Mouse (Mus musculus): ENCODE measurements around the gene Gnpat. TPM values are rescaled to one million over a fixed set of nuclear protein-coding genes. Genes with fewer than 3 reads are reported as not detected.

Gnpat gene
- total and polyA plus RNA-seq, 2 experiments from 2014 or later: 114 to 117 TPM

DNA sequence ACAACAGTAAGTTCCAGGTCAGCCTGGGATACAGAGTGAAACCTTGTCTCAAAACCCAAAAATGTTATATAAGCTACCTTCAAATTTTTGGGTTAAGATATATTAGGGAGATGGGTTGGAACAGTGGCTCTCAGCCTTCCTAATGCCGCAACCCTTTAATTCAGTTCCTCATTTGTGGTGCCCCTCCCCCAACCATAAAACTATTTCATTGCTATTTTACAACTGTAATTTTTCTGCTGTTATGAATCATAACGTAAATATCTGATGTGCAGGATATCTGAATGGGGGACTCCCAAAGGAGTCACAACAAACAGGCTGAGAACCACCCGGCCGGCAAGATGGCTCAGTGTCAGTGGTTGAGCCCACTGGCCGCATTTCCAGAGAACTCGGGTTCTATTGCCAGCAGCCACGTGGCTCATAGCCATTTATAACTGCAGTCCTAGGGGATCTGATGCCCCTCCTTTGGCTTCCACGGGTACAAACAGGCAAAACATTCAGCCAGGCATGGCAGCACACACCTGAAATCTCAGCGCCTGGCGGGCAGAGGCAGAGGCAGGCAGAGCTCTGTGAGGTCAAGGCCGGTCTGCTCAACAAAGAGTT, 59.8 kb downstream of the Gnpat start:
- ATAC-seq (ENCODE audit: insufficient read depth, low read depth): no peak
- TF ChIP-seq CTCF (IDR thresholded peaks at IDR 0.05; ENCODE audit: low read depth) (no peak), EP300 (IDR thresholded peaks at IDR 0.05; ENCODE audit: low read depth) (no peak)
- Histone ChIP-seq H3K27ac (ENCODE audit: low read depth) (peak overlapping the region; percentile 75), H3K36me3 (replicated peaks; ENCODE audit: control insufficient read depth, insufficient read depth, low read length) (no peaks in the 10 kb centered on the region), H3K4me2 (ENCODE audit: low read depth, low read length) (no peak overlapping the region), H3K4me3 (ENCODE audit: low read depth, low read length) (no peak overlapping the region), H3K27me3 (ENCODE audit: control insufficient read depth, insufficient read depth, low read length) (no peaks in the 10 kb centered on the region), H3K9ac (replicated peaks; ENCODE audit: low read depth, low read length) (no peak overlapping the region), H3K9me3 (replicated peaks; ENCODE audit: control insufficient read depth, low read length) (no peaks in the 10 kb centered on the region), H3K4me1 (ENCODE audit: control insufficient read depth, insufficient read depth) (peaks cover 58% of the 10 kb centered on the region)
- WGBS: 54% methylated on average over 11 of the region's 11 CpGs
- DNase-seq (ENCODE audit: low spot score): no peak

DNA sequence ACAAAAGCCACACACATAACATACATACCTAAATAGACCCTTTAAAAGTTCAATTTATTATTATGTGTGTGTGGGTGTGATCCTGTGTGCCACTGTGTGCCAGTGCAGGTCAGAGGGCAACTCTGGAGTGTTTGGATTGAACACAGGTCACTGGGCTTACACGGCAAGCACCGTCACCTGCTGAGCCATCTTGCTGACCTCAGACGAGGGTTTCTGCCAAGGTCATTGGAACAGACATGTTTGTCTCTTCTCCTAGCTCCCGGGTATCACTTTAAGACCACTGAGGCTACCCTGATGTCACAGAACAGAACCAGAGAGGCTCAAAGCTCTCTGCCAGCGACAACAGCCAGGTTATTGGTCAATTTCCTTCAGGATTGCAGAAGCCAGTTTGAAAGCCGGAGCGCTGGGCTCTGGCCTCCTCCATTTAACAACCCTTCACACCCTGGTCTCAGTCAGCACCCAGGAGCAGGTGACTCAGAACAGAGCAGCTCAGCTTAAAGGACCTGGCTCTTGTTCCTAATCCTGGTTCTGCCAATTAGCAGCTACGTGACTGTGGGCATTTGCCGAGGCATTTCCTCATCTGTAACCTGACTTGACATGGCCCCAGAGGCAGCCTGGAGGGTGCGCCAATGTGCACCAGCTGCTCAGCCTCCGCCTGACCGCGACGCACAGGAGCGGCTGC, 61.3 kb downstream of the Gnpat start:
- 66% methylated on average over 15 of the region's 15 CpGs for WGBS
- H3K4me1 ChIP-seq (ENCODE audit: control insufficient read depth, insufficient read depth): peaks cover 73% of the 10 kb centered on the region
- H3K4me3 ChIP-seq (ENCODE audit: low read depth, low read length): no peak overlapping the region
- H3K4me2 ChIP-seq (ENCODE audit: low read depth, low read length): no peak overlapping the region
- no peaks in the 10 kb centered on the region for H3K36me3 ChIP-seq (replicated peaks; ENCODE audit: control insufficient read depth, insufficient read depth, low read length)
- H3K9ac ChIP-seq (replicated peaks; ENCODE audit: low read depth, low read length): no peak overlapping the region
- peak overlapping the region; percentile 75 for H3K27ac ChIP-seq (ENCODE audit: low read depth)
- no peaks in the 10 kb centered on the region for H3K27me3 ChIP-seq (ENCODE audit: control insufficient read depth, insufficient read depth, low read length)
- no peaks in the 10 kb centered on the region for H3K9me3 ChIP-seq (replicated peaks; ENCODE audit: control insufficient read depth, low read length)
- DNase-seq (ENCODE audit: low spot score): no peak
- no peak for TF ChIP-seq CTCF (IDR thresholded peaks at IDR 0.05; ENCODE audit: low read depth)
- TF ChIP-seq EP300 (IDR thresholded peaks at IDR 0.05; ENCODE audit: low read depth): no peak
- no peak for ATAC-seq (ENCODE audit: insufficient read depth, low read depth)

DNA sequence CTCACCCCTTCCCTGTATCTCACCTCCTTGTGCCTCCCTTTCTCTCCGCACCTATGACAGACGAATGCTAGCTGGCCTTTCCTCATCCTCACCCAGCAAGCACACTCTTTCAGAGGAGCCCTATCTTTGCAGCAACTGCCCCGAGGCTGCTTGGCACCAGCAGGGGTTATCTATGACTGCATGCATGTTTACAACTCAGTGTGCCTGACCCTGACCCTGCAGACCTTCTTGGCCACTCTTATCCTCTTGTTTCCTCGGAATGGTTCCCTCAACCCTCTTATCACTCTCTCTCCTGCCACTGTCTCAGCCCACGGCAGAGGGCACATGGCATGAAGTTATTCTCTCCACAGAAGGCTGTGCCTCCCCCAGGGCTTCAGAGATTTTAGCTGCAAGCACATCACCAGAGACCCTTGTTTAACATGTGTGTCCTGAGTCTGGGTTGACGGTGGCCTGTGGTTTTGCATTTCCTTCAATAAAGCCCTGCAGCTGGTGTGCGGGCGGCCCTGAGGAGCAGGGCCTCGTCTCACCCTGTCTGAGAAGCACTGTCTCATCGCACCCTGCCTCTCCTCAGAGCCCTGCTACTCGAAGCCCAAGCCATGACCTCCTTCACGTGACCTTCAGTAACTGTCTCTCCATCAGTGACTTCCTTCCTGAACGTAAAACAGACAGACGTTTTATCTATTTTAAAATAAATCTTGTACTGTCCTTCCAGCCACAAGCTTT, 62.9 kb downstream of the Gnpat start:
- WGBS: 23% methylated on average over 14 of the region's 14 CpGs
- TF ChIP-seq EP300 (IDR thresholded peaks at IDR 0.05; ENCODE audit: low read depth): no peak
- no peak for TF ChIP-seq CTCF (IDR thresholded peaks at IDR 0.05; ENCODE audit: low read depth)
- Histone ChIP-seq H3K27ac (ENCODE audit: low read depth) (peak overlapping the region; percentile 83), H3K4me1 (ENCODE audit: control insufficient read depth, insufficient read depth) (peaks cover 85% of the 10 kb centered on the region), H3K4me3 (ENCODE audit: low read depth, low read length) (no peak overlapping the region), H3K4me2 (ENCODE audit: low read depth, low read length) (peak overlapping the region; percentile 11; the same call in 1 of the 2 replicates), H3K9me3 (replicated peaks; ENCODE audit: control insufficient read depth, low read length) (no peaks in the 10 kb centered on the region), H3K9ac (replicated peaks; ENCODE audit: low read depth, low read length) (peak overlapping the region; percentile 35; the same call in 1 of the 2 replicates), H3K36me3 (replicated peaks; ENCODE audit: control insufficient read depth, insufficient read depth, low read length) (no peaks in the 10 kb centered on the region), H3K27me3 (ENCODE audit: control insufficient read depth, insufficient read depth, low read length) (no peaks in the 10 kb centered on the region)
- DNase-seq (ENCODE audit: low spot score) (no peak), ATAC-seq (ENCODE audit: insufficient read depth, low read depth) (no peak; the same call in 1 of the 2 replicates)

GRCm38 (mm10) chr8:124926351-124926771, 63.5 kb downstream of the Gnpat start:
- peak; percentile 76 for DNase-seq (ENCODE audit: low spot score)
- no peak for TF ChIP-seq CTCF (IDR thresholded peaks at IDR 0.05; ENCODE audit: low read depth)
- peak; percentile 76 for ATAC-seq (ENCODE audit: insufficient read depth, low read depth)
- no peaks in the 10 kb centered on the region for H3K9me3 ChIP-seq (replicated peaks; ENCODE audit: control insufficient read depth, low read length)
- H3K27ac ChIP-seq (ENCODE audit: low read depth): peak overlapping the region; percentile 83
- H3K4me2 ChIP-seq (ENCODE audit: low read depth, low read length): no peak overlapping the region
- 0 out of 2 replicates have a peak overlapping the region, but pooled peaks have one; percentile 35 for H3K9ac ChIP-seq (replicated peaks; ENCODE audit: low read depth, low read length)
- H3K4me3 ChIP-seq (ENCODE audit: low read depth, low read length): no peak overlapping the region
- peaks cover 80% of the 10 kb centered on the region for H3K4me1 ChIP-seq (ENCODE audit: control insufficient read depth, insufficient read depth)
- WGBS: 9% methylated on average over 10 of the region's 10 CpGs
- no peaks in the 10 kb centered on the region for H3K36me3 ChIP-seq (replicated peaks; ENCODE audit: control insufficient read depth, insufficient read depth, low read length)
- H3K27me3 ChIP-seq (ENCODE audit: control insufficient read depth, insufficient read depth, low read length): no peaks in the 10 kb centered on the region

DNA sequence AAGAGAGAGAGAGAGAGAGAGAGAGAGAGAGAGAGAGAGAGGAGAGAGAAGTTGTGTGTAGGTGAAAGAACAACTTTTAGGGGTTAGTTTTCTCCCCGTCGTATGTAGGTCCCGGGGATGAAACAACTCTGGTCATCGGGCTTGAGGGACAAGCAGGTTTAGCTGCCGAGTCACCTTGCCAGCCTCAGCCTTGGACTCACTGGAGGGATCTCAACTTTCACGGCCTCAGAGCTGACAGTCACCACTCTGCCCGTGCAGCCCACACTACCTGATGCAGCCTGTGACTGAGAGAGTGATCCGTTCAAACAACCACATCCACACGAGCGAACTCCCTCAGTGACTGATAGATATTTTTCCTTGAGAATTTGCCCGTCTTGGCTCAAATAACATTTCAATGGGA, 66.2 kb downstream of the Gnpat start:
- Histone ChIP-seq H3K9me3 (replicated peaks; ENCODE audit: control insufficient read depth, low read length) (no peaks in the 10 kb centered on the region), H3K27me3 (ENCODE audit: control insufficient read depth, insufficient read depth, low read length) (no peaks in the 10 kb centered on the region), H3K36me3 (replicated peaks; ENCODE audit: control insufficient read depth, insufficient read depth, low read length) (no peaks in the 10 kb centered on the region), H3K4me1 (ENCODE audit: control insufficient read depth, insufficient read depth) (peaks cover 65% of the 10 kb centered on the region), H3K27ac (ENCODE audit: low read depth) (peak overlapping the region; percentile 83; the same call in 1 of the 2 replicates), H3K4me3 (ENCODE audit: low read depth, low read length) (no peak overlapping the region), H3K4me2 (ENCODE audit: low read depth, low read length) (no peak overlapping the region), H3K9ac (replicated peaks; ENCODE audit: low read depth, low read length) (no peak overlapping the region)
- WGBS: 57% methylated on average over 11 of the region's 11 CpGs
- no peak for TF ChIP-seq EP300 (IDR thresholded peaks at IDR 0.05; ENCODE audit: low read depth)
- DNase-seq (ENCODE audit: low spot score): no peak
- ATAC-seq (ENCODE audit: insufficient read depth, low read depth): no peak
